Mouse (Mus musculus) heart, adult 11 months (tissue): ENCODE results near the gene Itpk1.

Experiments
- DNase-seq: peaks from one replicate; pipeline ENCODE4 v3.0.0; 2022

The Itpk1 gene

GRCm38 (mm10) chr12:102621811-102622210 is 82.9 kb downstream of the Itpk1 start:
- DNase-seq: no peak

- DNase-seq: no peak
Observed at GRCm38 (mm10) chr12:102621205-102621604, 83.5 kb downstream of the Itpk1 start.

- DNase-seq: no peak
Observed at GRCm38 (mm10) chr12:102619908-102620307, 84.8 kb downstream of the Itpk1 start.

- no peak for DNase-seq
Observed at GRCm38 (mm10) chr12:102618085-102618484, 86.6 kb downstream of the Itpk1 start.

GRCm38 (mm10) chr12:102616843-102617519 is 87.7 kb downstream of the Itpk1 start:
- DNase-seq: peak; percentile 89

GRCm38 (mm10) chr12:102616201-102616600 is 88.5 kb downstream of the Itpk1 start:
- DNase-seq: peak; percentile 88

- no peak for DNase-seq
Observed at GRCm38 (mm10) chr12:102613411-102613810, 91.3 kb downstream of the Itpk1 start.

GRCm38 (mm10) chr12:102612431-102612830 is 92.3 kb downstream of the Itpk1 start:
- DNase-seq: no peak

- DNase-seq: no peak
Observed at GRCm38 (mm10) chr12:102610927-102611326, 93.8 kb downstream of the Itpk1 start.

GRCm38 (mm10) chr12:102607808-102608517 is 96.8 kb downstream of the Itpk1 start:
- DNase-seq: no peak

GRCm38 (mm10) chr12:102607066-102607465 is 97.7 kb downstream of the Itpk1 start:
- DNase-seq: no peak

GRCm38 (mm10) chr12:102605607-102606006 is 99.1 kb downstream of the Itpk1 start:
- no peak for DNase-seq

GRCm38 (mm10) chr12:102602255-102603041 is 102.3 kb downstream of the Itpk1 start:
- DNase-seq: peak; percentile 81

GRCm38 (mm10) chr12:102601847-102602246 is 102.9 kb downstream of the Itpk1 start:
- no peak for DNase-seq

GRCm38 (mm10) chr12:102600345-102600744 is 104.4 kb downstream of the Itpk1 start:
- peak; percentile 95 for DNase-seq

- DNase-seq: peak; percentile 89
Observed at GRCm38 (mm10) chr12:102599801-102600200, 104.9 kb downstream of the Itpk1 start.

GRCm38 (mm10) chr12:102598535-102598934 is 106.2 kb downstream of the Itpk1 start:
- DNase-seq: no peak

- peak; percentile 97 for DNase-seq
Observed at GRCm38 (mm10) chr12:102597466-102597865, 107.3 kb downstream of the Itpk1 start.

- no peak for DNase-seq
Observed at GRCm38 (mm10) chr12:102596410-102596809, 108.3 kb downstream of the Itpk1 start.

GRCm38 (mm10) chr12:102594627-102595026 is 110.1 kb downstream of the Itpk1 start:
- DNase-seq: no peak

GRCm38 (mm10) chr12:102593699-102594098 is 111.0 kb downstream of the Itpk1 start:
- DNase-seq: peak; percentile 91

- DNase-seq: no peak
Observed at GRCm38 (mm10) chr12:102590711-102591360, 113.9 kb downstream of the Itpk1 start.

- DNase-seq: no peak
Observed at GRCm38 (mm10) chr12:102587106-102587505, 117.6 kb downstream of the Itpk1 start.
